ENCODE assay signal across 8 mouse cellular contexts in the genomic region with DNA sequence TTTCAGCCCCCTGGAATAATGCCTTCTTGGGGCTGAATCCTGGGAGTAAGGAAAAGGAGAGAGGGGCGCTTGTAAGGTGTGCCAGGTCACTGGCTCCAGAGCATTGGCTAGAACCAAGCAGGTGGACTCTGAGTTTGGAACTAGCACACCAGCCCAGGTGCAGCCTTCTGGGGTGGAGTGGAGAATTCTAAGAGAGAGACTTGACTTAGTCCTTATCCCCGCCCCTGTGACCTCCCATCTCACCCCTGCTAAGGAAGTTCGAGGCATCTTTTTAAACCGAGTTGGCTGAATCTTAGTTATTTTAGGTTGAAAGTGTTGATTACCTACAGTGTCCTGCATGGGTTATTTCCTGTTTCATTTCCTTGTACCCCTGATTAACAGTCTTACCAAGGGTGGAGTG. TPM values are rescaled to one million over a fixed set of nuclear protein-coding genes. Genes with fewer than 3 reads are reported as not detected.
DNase-seq lines count a peak whose midpoint lies in the region; ATAC-seq and TF ChIP-seq lines count a peak whose summit lies in the region.

No protein-coding gene starts in this region.

- H3K4me3 ChIP-seq in brown adipose tissue, adult 24 weeks (ENCODE audit: insufficient read depth, low read depth, low read length) = peak overlapping the region; percentile 90
- peak overlapping the region; percentile 66 for H3K4me3 ChIP-seq in hindbrain, embryonic 12.5 days
- peak overlapping the region; percentile 76 for H3K4me3 ChIP-seq in liver, adult 2 months (ENCODE audit: insufficient read depth, low read depth, low read length)

- H3K4me1 ChIP-seq in brown adipose tissue, adult 24 weeks (ENCODE audit: control insufficient read depth, insufficient read depth, insufficient read length, low read length) = peaks cover 3% of the 10 kb centered on the region; the same call in 1 of the 2 replicates
- peaks cover 18% of the 10 kb centered on the region for H3K4me1 ChIP-seq in hindbrain, embryonic 12.5 days
- H3K4me1 ChIP-seq in liver, adult 2 months (ENCODE audit: control insufficient read depth, insufficient read depth, low read length) = peaks cover 8% of the 10 kb centered on the region

- DNase-seq in adrenal gland, postnatal 14 days = peak; percentile 14
- no peak for DNase-seq in adrenal gland, postnatal 4 days (ENCODE audit: low spot score in 2 of 2)
- no peak for DNase-seq in liver, adult 2 months (ENCODE audit: extremely low read depth, low read depth, low spot score)
- DNase-seq in spleen, adult 18-20 months = peak; percentile 14 to 40
- DNase-seq in left cerebral cortex, postnatal 10 days (ENCODE audit: extremely low spot score in 1 of 2, low spot score in 2 of 2) = no peak
- no peak for DNase-seq in gastrocnemius, postnatal 36 days

- H3K9ac ChIP-seq in hindbrain, embryonic 12.5 days = peak overlapping the region; percentile 73; the same call in 1 of the 2 replicates
- peak overlapping the region; percentile 80 for H3K9ac ChIP-seq in liver, adult 2 months (ENCODE audit: low read depth, low read length)

- ATAC-seq in hindbrain, embryonic 12.5 days (ENCODE audit: low FRiP score) = no peak

- peak overlapping the region; percentile 84 for H3K4me2 ChIP-seq in hindbrain, embryonic 12.5 days (replicated peaks)

- TF ChIP-seq POLR2A in liver, adult 2 months (IDR thresholded peaks at IDR 0.05; ENCODE audit: extremely low read depth, insufficient read depth, low read length) = no peak

- H3K27ac ChIP-seq in brown adipose tissue, adult 24 weeks (replicated peaks; ENCODE audit: low read depth, low read length) = no peak overlapping the region
- no peak overlapping the region for H3K27ac ChIP-seq in hindbrain, embryonic 12.5 days
- H3K27ac ChIP-seq in liver, adult 2 months (replicated peaks; ENCODE audit: insufficient read depth, low read depth, low read length) = no peak overlapping the region

- whole genome bisulfite sequencing in hindbrain, embryonic 12.5 days = 22% methylated on average over 4 of the region's 4 CpGs
- 42% methylated on average over 4 of the region's 4 CpGs for WGBS in liver, adult 2 months

- TF ChIP-seq CTCF in liver, adult 2 months (IDR thresholded peaks at IDR 0.05; ENCODE audit: low read depth, low read length) = no peak

- peaks cover 7% of the 10 kb centered on the region; the same call in 1 of the 2 replicates for H3K79me2 ChIP-seq in liver, adult 2 months (ENCODE audit: control insufficient read depth, insufficient read depth, low read length)

- no peaks in the 10 kb centered on the region for H3K9me3 ChIP-seq in hindbrain, embryonic 12.5 days (replicated peaks)

- H3K27me3 ChIP-seq in hindbrain, embryonic 12.5 days = peaks cover 30% of the 10 kb centered on the region
- H3K27me3 ChIP-seq in liver, adult 2 months (ENCODE audit: control insufficient read depth, insufficient read depth, low read length) = no peaks in the 10 kb centered on the region

- intact Hi-C loops in left cerebral cortex, postnatal 10 days (cut with DNase I) = loop anchor here (5.0 kb wide), 3 partner anchors 38 to 58 kb away; a partner anchor contains a TSS
- intact Hi-C loops in gastrocnemius, postnatal 36 days (cut with DNase I) = loop anchor here (5.0 kb wide), 1 partner anchor 52 kb away; a partner anchor contains a TSS

- no peaks in the 10 kb centered on the region for H3K36me3 ChIP-seq in hindbrain, embryonic 12.5 days
- no peaks in the 10 kb centered on the region for H3K36me3 ChIP-seq in liver, adult 2 months (ENCODE audit: control insufficient read depth, insufficient read depth, low read length)

RNA-seq across cellular contexts. Expression of a gene that starts 1.5 kb away (rescaled TPM):
- total RNA-seq in adrenal gland, postnatal 14 days (2021) = 6.5 and 7.0 TPM in 2 replicates
- total RNA-seq in adrenal gland, postnatal 4 days (2021) = 1 to 10 TPM; 7.6 to 8.2 TPM
- polyA plus RNA-seq in brown adipose tissue, adult 24 weeks (2012; ENCODE audit: insufficient read depth, insufficient read length, missing spikeins) = 2.2 and 3.1 TPM in 2 replicates
- polyA plus RNA-seq in hindbrain, embryonic 12.5 days (2016; fragmentation: Nextera tagmentation; extraction: Ambion mirVana) = 6.1 and 7.2 TPM in 2 replicates
- 1.1 and 1.9 TPM in 2 replicates for total RNA-seq in liver, adult 2 months (2014; rRNA removed)
- polyA plus RNA-seq in liver, adult 2 months (2012; rRNA removed) = 0.76 and 0.99 TPM in 2 replicates
- total RNA-seq in left cerebral cortex, postnatal 10 days (2021) = 10 to 100 TPM; 25.9 to 29.4 TPM
- total RNA-seq in gastrocnemius, postnatal 36 days (2021) = 1 to 10 TPM; 2.4 to 3.1 TPM

RNA-seq across cellular contexts. Expression of a gene that starts 53.8 kb away (rescaled TPM):
- total RNA-seq in adrenal gland, postnatal 14 days (2021) = 121 and 126 TPM in 2 replicates
- 100 to 1,000 TPM; 113 to 116 TPM for total RNA-seq in adrenal gland, postnatal 4 days (2021)
- 323 and 343 TPM in 2 replicates for polyA plus RNA-seq in brown adipose tissue, adult 24 weeks (2012; ENCODE audit: insufficient read depth, insufficient read length, missing spikeins)
- 114 and 115 TPM in 2 replicates for polyA plus RNA-seq in hindbrain, embryonic 12.5 days (2016; fragmentation: Nextera tagmentation; extraction: Ambion mirVana)
- 44.5 and 59.8 TPM in 2 replicates for total RNA-seq in liver, adult 2 months (2014; rRNA removed)
- polyA plus RNA-seq in liver, adult 2 months (2012; rRNA removed) = 10.7 and 12.9 TPM in 2 replicates
- 10 to 100 TPM; 86.9 to 88.1 TPM for total RNA-seq in left cerebral cortex, postnatal 10 days (2021)
- 100 to 1,000 TPM; 131 to 146 TPM for total RNA-seq in gastrocnemius, postnatal 36 days (2021)

Comparison
In these comparisons a context has a peak if more than half of its experiments do, and no peak if none do; other contexts are left out.
1. DNase-seq: peak in adrenal gland, postnatal 14 days (single experiment) and spleen, adult 18-20 months (2 of 2); none in adrenal gland, postnatal 4 days (0 of 2), liver, adult 2 months (single experiment), left cerebral cortex, postnatal 10 days (0 of 2) and gastrocnemius, postnatal 36 days (0 of 2).
2. Peak in every context shown above with its lines, with median percentiles within 50 percentile points of each other: H3K4me3 ChIP-seq.